Mouse (Mus musculus): ENCODE results near the gene Plch1. TPM values are rescaled to one million over a fixed set of nuclear protein-coding genes. Genes with fewer than 3 reads are reported as not detected.

Gene Plch1
- polyA plus RNA-seq, 1 experiment from 2014 or later = 0.09 TPM

GRCm38 (mm10) chr3:63897177-63897576 is 2.1 kb downstream of the Plch1 start:
- H3K9ac ChIP-seq = no peak overlapping the region
- ATAC-seq (ENCODE audit: low read depth) (no peak), DNase-seq (no peak)
- peaks cover 28% of the 10 kb centered on the region for H3K27me3 ChIP-seq
- no peaks in the 10 kb centered on the region for H3K9me3 ChIP-seq (replicated peaks)
- no peak overlapping the region for H3K4me3 ChIP-seq (replicated peaks)
- H3K4me2 ChIP-seq = no peak overlapping the region
- no peak overlapping the region for H3K27ac ChIP-seq
- no peaks in the 10 kb centered on the region for H3K36me3 ChIP-seq
- 25% methylated on average over 1 of the region's 1 CpGs for WGBS (ENCODE audit: insufficient replicate concordance)
- H3K4me1 ChIP-seq (replicated peaks) = no peaks in the 10 kb centered on the region; the same call in 1 of the 2 replicates

- no peak for DNase-seq
- WGBS (ENCODE audit: insufficient replicate concordance) = 69% methylated on average over 4 of the region's 4 CpGs
These were observed 3.0 kb downstream of the Plch1 start for GRCm38 (mm10) chr3:63896303-63896702.

GRCm38 (mm10) chr3:63895786-63896185 is 3.5 kb downstream of the Plch1 start:
- no peaks in the 10 kb centered on the region; the same call in 1 of the 2 replicates for H3K4me1 ChIP-seq (replicated peaks)
- H3K9me3 ChIP-seq (replicated peaks) = no peaks in the 10 kb centered on the region
- H3K36me3 ChIP-seq = no peaks in the 10 kb centered on the region
- ATAC-seq (ENCODE audit: low read depth) (no peak), DNase-seq (no peak)
- H3K27me3 ChIP-seq = peaks cover 28% of the 10 kb centered on the region
- WGBS (ENCODE audit: insufficient replicate concordance) = 47% methylated on average over 2 of the region's 2 CpGs
- no peak overlapping the region for H3K9ac ChIP-seq
- no peak overlapping the region for H3K4me3 ChIP-seq (replicated peaks)
- no peak overlapping the region for H3K4me2 ChIP-seq
- H3K27ac ChIP-seq = no peak overlapping the region

More at GRCm38 (mm10) chr3:63896303-63896702, 3.0 kb downstream of the Plch1 start:
- H3K4me2 ChIP-seq = no peak overlapping the region
- H3K27me3 ChIP-seq = peaks cover 28% of the 10 kb centered on the region
- H3K9me3 ChIP-seq (replicated peaks) = no peaks in the 10 kb centered on the region
- no peak overlapping the region for H3K27ac ChIP-seq
- no peaks in the 10 kb centered on the region; the same call in 1 of the 2 replicates for H3K4me1 ChIP-seq (replicated peaks)
- no peaks in the 10 kb centered on the region for H3K36me3 ChIP-seq
- H3K4me3 ChIP-seq (replicated peaks) = no peak overlapping the region
- no peak overlapping the region for H3K9ac ChIP-seq
- ATAC-seq (ENCODE audit: low read depth) = no peak

- H3K27ac ChIP-seq = no peak overlapping the region
- H3K4me1 ChIP-seq (replicated peaks) = no peaks in the 10 kb centered on the region
- no peaks in the 10 kb centered on the region for H3K36me3 ChIP-seq
- no peak for DNase-seq
- WGBS (ENCODE audit: insufficient replicate concordance) = 13% methylated on average over 7 of the region's 7 CpGs
- no peak overlapping the region for H3K4me2 ChIP-seq
- H3K9me3 ChIP-seq (replicated peaks) = no peaks in the 10 kb centered on the region
- H3K9ac ChIP-seq = no peak overlapping the region
- ATAC-seq (ENCODE audit: low read depth) = no peak
- H3K4me3 ChIP-seq (replicated peaks) = no peak overlapping the region
- H3K27me3 ChIP-seq = peaks cover 9% of the 10 kb centered on the region
These were observed 5.6 kb downstream of the Plch1 start for GRCm38 (mm10) chr3:63893677-63894076.

GRCm38 (mm10) chr3:63892154-63892553 is 7.1 kb downstream of the Plch1 start:
- H3K4me2 ChIP-seq = no peak overlapping the region
- H3K9ac ChIP-seq = no peak overlapping the region
- no peak overlapping the region for H3K4me3 ChIP-seq (replicated peaks)
- DNase-seq (no peak), ATAC-seq (ENCODE audit: low read depth) (no peak)
- 53% methylated on average over 3 of the region's 3 CpGs for WGBS (ENCODE audit: insufficient replicate concordance)
- H3K27ac ChIP-seq = no peak overlapping the region
- no peaks in the 10 kb centered on the region for H3K27me3 ChIP-seq
- no peaks in the 10 kb centered on the region for H3K36me3 ChIP-seq
- no peaks in the 10 kb centered on the region for H3K4me1 ChIP-seq (replicated peaks)
- no peaks in the 10 kb centered on the region for H3K9me3 ChIP-seq (replicated peaks)

GRCm38 (mm10) chr3:63881065-63881464 is 18.2 kb downstream of the Plch1 start:
- DNase-seq = no peak
- Histone ChIP-seq H3K27me3 (no peaks in the 10 kb centered on the region), H3K4me3 (replicated peaks) (no peak overlapping the region), H3K36me3 (no peaks in the 10 kb centered on the region), H3K4me1 (replicated peaks) (no peaks in the 10 kb centered on the region), H3K9me3 (replicated peaks) (no peaks in the 10 kb centered on the region), H3K9ac (no peak overlapping the region), H3K27ac (no peak overlapping the region), H3K4me2 (no peak overlapping the region)
- 49% methylated on average over 2 of the region's 2 CpGs for WGBS (ENCODE audit: insufficient replicate concordance)
- ATAC-seq (ENCODE audit: low read depth) = no peak

- Histone ChIP-seq H3K9ac (no peak overlapping the region), H3K4me1 (replicated peaks) (no peaks in the 10 kb centered on the region), H3K27me3 (no peaks in the 10 kb centered on the region), H3K4me2 (no peak overlapping the region), H3K36me3 (no peaks in the 10 kb centered on the region), H3K9me3 (replicated peaks) (no peaks in the 10 kb centered on the region), H3K27ac (no peak overlapping the region), H3K4me3 (replicated peaks) (no peak overlapping the region)
- ATAC-seq (ENCODE audit: low read depth) (no peak), DNase-seq (no peak)
- 41% methylated on average over 4 of the region's 4 CpGs for whole genome bisulfite sequencing (ENCODE audit: insufficient replicate concordance)
These were observed 20.1 kb downstream of the Plch1 start for GRCm38 (mm10) chr3:63878995-63879666.

- no peak for ATAC-seq (ENCODE audit: low read depth)
- Histone ChIP-seq H3K27me3 (no peaks in the 10 kb centered on the region), H3K9me3 (replicated peaks) (no peaks in the 10 kb centered on the region), H3K36me3 (no peaks in the 10 kb centered on the region), H3K4me2 (no peak overlapping the region), H3K27ac (no peak overlapping the region), H3K4me3 (replicated peaks) (no peak overlapping the region), H3K9ac (no peak overlapping the region), H3K4me1 (replicated peaks) (no peaks in the 10 kb centered on the region)
- no peak for DNase-seq
- WGBS (ENCODE audit: insufficient replicate concordance) = 24% methylated on average over 1 of the region's 1 CpGs
These were observed 26.5 kb downstream of the Plch1 start for GRCm38 (mm10) chr3:63872818-63873217.

GRCm38 (mm10) chr3:63871249-63871648 is 28.0 kb downstream of the Plch1 start:
- Histone ChIP-seq H3K4me3 (replicated peaks) (no peak overlapping the region), H3K9ac (no peak overlapping the region), H3K36me3 (no peaks in the 10 kb centered on the region), H3K27ac (no peak overlapping the region), H3K4me2 (no peak overlapping the region), H3K9me3 (replicated peaks) (no peaks in the 10 kb centered on the region), H3K27me3 (no peaks in the 10 kb centered on the region), H3K4me1 (replicated peaks) (no peaks in the 10 kb centered on the region)
- WGBS (ENCODE audit: insufficient replicate concordance) = 50% methylated on average over 2 of the region's 2 CpGs
- ATAC-seq (ENCODE audit: low read depth) (no peak), DNase-seq (no peak)

GRCm38 (mm10) chr3:63868285-63868684 is 31.0 kb downstream of the Plch1 start:
- ATAC-seq (ENCODE audit: low read depth) = no peak
- no peak overlapping the region for H3K27ac ChIP-seq
- H3K9me3 ChIP-seq (replicated peaks) = no peaks in the 10 kb centered on the region
- H3K9ac ChIP-seq = no peak overlapping the region
- DNase-seq = no peak
- no peaks in the 10 kb centered on the region for H3K4me1 ChIP-seq (replicated peaks)
- no peaks in the 10 kb centered on the region for H3K27me3 ChIP-seq
- H3K4me2 ChIP-seq = no peak overlapping the region
- H3K4me3 ChIP-seq (replicated peaks) = no peak overlapping the region
- no peaks in the 10 kb centered on the region for H3K36me3 ChIP-seq
- 40% methylated on average over 1 of the region's 1 CpGs for WGBS (ENCODE audit: insufficient replicate concordance)

- Histone ChIP-seq H3K36me3 (no peaks in the 10 kb centered on the region), H3K4me2 (no peak overlapping the region), H3K27me3 (no peaks in the 10 kb centered on the region), H3K4me3 (replicated peaks) (no peak overlapping the region), H3K9me3 (replicated peaks) (no peaks in the 10 kb centered on the region), H3K27ac (no peak overlapping the region), H3K9ac (no peak overlapping the region), H3K4me1 (replicated peaks) (no peaks in the 10 kb centered on the region)
- no peak for DNase-seq
- WGBS (ENCODE audit: insufficient replicate concordance) = 55% methylated on average over 2 of the region's 2 CpGs
- no peak for ATAC-seq (ENCODE audit: low read depth)
These were observed 34.2 kb downstream of the Plch1 start for GRCm38 (mm10) chr3:63865069-63865468.

- Histone ChIP-seq H3K4me2 (no peak overlapping the region), H3K9me3 (replicated peaks) (no peaks in the 10 kb centered on the region), H3K36me3 (no peaks in the 10 kb centered on the region), H3K4me3 (replicated peaks) (no peak overlapping the region), H3K4me1 (replicated peaks) (no peaks in the 10 kb centered on the region), H3K27ac (no peak overlapping the region), H3K27me3 (no peaks in the 10 kb centered on the region), H3K9ac (no peak overlapping the region)
- DNase-seq = no peak
- ATAC-seq (ENCODE audit: low read depth) = no peak
- 61% methylated on average over 10 of the region's 10 CpGs for WGBS (ENCODE audit: insufficient replicate concordance)
These were observed 36.6 kb downstream of the Plch1 start for GRCm38 (mm10) chr3:63862716-63863115.
